Mouse (Mus musculus) limb, embryonic 13.5 days (tissue): ENCODE results near the gene Taf1c. TPM values are rescaled to one million over a fixed set of nuclear protein-coding genes. Genes with fewer than 3 reads are reported as not detected.
A peak's percentile ranks its signal among the peaks of the same experiment; 100 is the strongest.

Source experiments
- ATAC-seq: fragments of 200-750 bp; cut with Nextera tagmentation; 2 replicates; pipeline ENCODE4 v1.8.0; 2017; ENCODE audit warnings: low read depth, moderate number of reproducible peaks, moderate TSS enrichment; ENCODE audit not compliant: low FRiP score
- H3K27ac ChIP-seq: fragments of 300-500 bp; sonication (generic); 2 replicates; pipeline ENCODE4 v1.5.1; 2015; ENCODE audit warnings: inconsistent platforms, mild to moderate bottlenecking, moderate library complexity
- H3K27me3 ChIP-seq: fragments of 300-500 bp; sonication (generic); 2 replicates; pipeline ENCODE4 v1.6.1; 2015; ENCODE audit warnings: mild to moderate bottlenecking, inconsistent platforms
- H3K36me3 ChIP-seq: fragments of 300-500 bp; sonication (generic); 2 replicates; pipeline ENCODE4 v1.6.1; 2015; ENCODE audit warnings: inconsistent platforms, mild to moderate bottlenecking, moderate library complexity
- H3K4me1 ChIP-seq: fragments of 300-500 bp; sonication (generic); 2 replicates; pipeline ENCODE4 v1.6.1; 2015; ENCODE audit warnings: inconsistent platforms
- H3K4me2 ChIP-seq: fragments of 300-500 bp; sonication (generic); replicated peaks from 2 replicates; pipeline ENCODE4 v1.6.1; 2015; ENCODE audit warnings: inconsistent platforms, mild to moderate bottlenecking, moderate library complexity
- H3K4me3 ChIP-seq: fragments of 300-500 bp; sonication (generic); 2 replicates; pipeline ENCODE4 v1.5.1; 2015; ENCODE audit warnings: moderate library complexity, mild to moderate bottlenecking, inconsistent platforms
- H3K9ac ChIP-seq: fragments of 300-500 bp; sonication (generic); 2 replicates; pipeline ENCODE4 v1.6.1; 2015; ENCODE audit warnings: mild to moderate bottlenecking, inconsistent platforms
- H3K9me3 ChIP-seq: fragments of 300-500 bp; sonication (generic); 2 replicates; pipeline ENCODE4 v1.6.1; 2016; ENCODE audit warnings: inconsistent platforms
- WGBS: fragments of 180-500 bp; shearing (Covaris S2); methylation state at CpG from one replicate; pipeline ENCODE4 v1.1.7; 2015; 5-methylcytosine and 5-hydroxymethylcytosine counted together
- polyA plus RNA-seq: library from polyadenylated mRNA; unstranded; fragments of >200 nt; fragmentation: Nextera tagmentation; extraction: Ambion mirVana; gene quantifications from 2 replicates; pipeline ENCODE4 v1.2.1, GENCODE M21; 2015

Gene Taf1c
- polyA plus RNA-seq, 1 experiment from 2014 or later, result 13.8 TPM

GRCm38 (mm10) chr8:119622555-119622954 is 17.5 kb upstream of the Taf1c start:
- 39% methylated on average over 4 of the region's 4 CpGs for WGBS
- Histone ChIP-seq H3K4me1 (peaks cover under 1% of the 10 kb centered on the region; the same call in 1 of the 2 replicates), H3K4me2 (no peak overlapping the region), H3K9me3 (no peaks in the 10 kb centered on the region), H3K36me3 (no peaks in the 10 kb centered on the region), H3K27me3 (no peaks in the 10 kb centered on the region), H3K9ac (no peak overlapping the region), H3K4me3 (no peak overlapping the region), H3K27ac (no peak overlapping the region)
- no peak for ATAC-seq

DNA sequence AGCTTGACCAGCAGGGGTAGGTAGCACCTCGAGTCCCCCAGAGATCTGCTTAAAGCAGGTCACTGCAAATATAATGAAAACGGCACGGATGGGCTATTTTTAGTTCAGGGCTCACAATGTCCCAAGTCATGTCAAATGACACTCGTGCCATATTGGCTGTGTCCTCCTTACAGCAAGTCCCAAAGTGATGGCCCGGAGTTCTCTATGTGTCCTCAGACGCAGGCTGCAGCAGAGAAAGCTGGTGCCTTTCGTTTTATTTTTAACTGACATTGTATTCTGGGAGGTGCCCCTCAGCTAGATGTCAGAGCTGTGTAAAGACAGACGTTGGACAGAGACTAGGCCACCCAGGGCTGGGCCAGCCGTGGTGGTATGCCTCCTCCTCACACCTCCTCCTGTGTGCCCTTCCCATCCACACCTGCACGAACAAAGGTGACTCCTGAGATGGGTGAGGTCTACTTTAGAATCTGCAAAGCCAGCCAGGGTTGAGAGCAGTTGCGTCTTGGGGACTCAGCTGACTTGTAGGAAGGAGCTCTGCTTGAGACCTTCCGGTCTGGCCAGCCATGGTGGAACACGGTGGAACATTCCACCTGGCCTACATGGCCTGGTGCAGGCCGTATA is 15.9 kb upstream of the Taf1c start:
- H3K4me1 ChIP-seq, result no peaks in the 10 kb centered on the region
- no peak overlapping the region for H3K4me3 ChIP-seq
- no peaks in the 10 kb centered on the region for H3K36me3 ChIP-seq
- H3K27ac ChIP-seq, result no peak overlapping the region
- no peaks in the 10 kb centered on the region for H3K9me3 ChIP-seq
- ATAC-seq, result no peak
- no peak overlapping the region for H3K9ac ChIP-seq
- H3K4me2 ChIP-seq, result no peak overlapping the region
- whole genome bisulfite sequencing, result 86% methylated on average over 14 of the region's 14 CpGs
- no peaks in the 10 kb centered on the region for H3K27me3 ChIP-seq

- H3K36me3 ChIP-seq, result no peaks in the 10 kb centered on the region
- no peaks in the 10 kb centered on the region for H3K4me1 ChIP-seq
- no peak overlapping the region for H3K27ac ChIP-seq
- H3K9me3 ChIP-seq, result no peaks in the 10 kb centered on the region
- H3K4me2 ChIP-seq, result no peak overlapping the region
- no peak overlapping the region for H3K9ac ChIP-seq
- 64% methylated on average over 6 of the region's 6 CpGs for WGBS
- no peak overlapping the region for H3K4me3 ChIP-seq
- no peak for ATAC-seq
- H3K27me3 ChIP-seq, result no peaks in the 10 kb centered on the region
These were observed 15.3 kb upstream of the Taf1c start for GRCm38 (mm10) chr8:119620116-119620840.

DNA sequence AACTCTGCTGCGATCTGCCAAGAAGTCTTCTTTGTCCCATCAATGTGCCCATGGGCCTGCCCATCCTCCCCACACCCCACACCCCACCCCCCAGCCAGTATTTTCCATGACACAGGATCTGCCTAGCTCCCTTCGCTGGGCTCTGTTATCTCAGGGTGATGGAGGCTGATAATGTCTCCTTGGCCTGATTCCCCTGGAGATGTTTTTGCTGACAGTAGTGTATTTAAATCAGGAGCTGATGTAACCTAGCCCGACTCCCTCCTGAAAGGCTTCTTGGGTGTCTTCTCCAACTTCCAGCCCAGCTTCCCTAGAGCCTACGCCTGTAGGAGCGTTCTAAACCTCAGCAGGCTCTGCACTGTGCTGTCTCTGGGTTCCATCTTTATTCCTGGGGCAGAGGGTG is 13.9 kb upstream of the Taf1c start:
- Histone ChIP-seq H3K9ac (no peak overlapping the region), H3K4me3 (no peak overlapping the region), H3K9me3 (no peaks in the 10 kb centered on the region), H3K36me3 (no peaks in the 10 kb centered on the region), H3K4me2 (no peak overlapping the region), H3K27me3 (no peaks in the 10 kb centered on the region), H3K27ac (no peak overlapping the region), H3K4me1 (no peaks in the 10 kb centered on the region)
- ATAC-seq, result no peak
- 75% methylated on average over 5 of the region's 5 CpGs for WGBS

DNA sequence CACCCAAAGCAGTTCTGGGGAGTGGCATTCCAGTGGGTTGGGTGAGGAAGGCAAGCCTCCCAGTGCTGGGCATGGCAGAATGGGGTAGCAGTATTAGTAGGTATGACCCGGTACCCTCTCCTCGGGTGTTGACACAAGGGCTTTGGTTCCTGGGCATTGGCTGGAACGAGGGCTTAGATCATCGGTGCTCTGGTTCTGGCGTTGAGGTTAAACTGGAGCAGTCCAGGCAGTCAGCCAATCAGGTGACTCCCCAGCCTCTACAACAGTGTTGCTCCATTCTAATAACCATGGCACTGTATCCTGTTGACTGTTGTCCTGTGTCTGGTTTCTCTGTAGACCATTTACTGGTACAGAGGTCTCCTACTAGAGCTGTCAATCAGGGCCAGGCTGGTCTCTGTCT is 12.6 kb upstream of the Taf1c start:
- Histone ChIP-seq H3K9ac (no peak overlapping the region), H3K9me3 (no peaks in the 10 kb centered on the region), H3K27ac (no peak overlapping the region), H3K4me3 (no peak overlapping the region), H3K4me1 (no peaks in the 10 kb centered on the region), H3K4me2 (no peak overlapping the region), H3K36me3 (no peaks in the 10 kb centered on the region), H3K27me3 (no peaks in the 10 kb centered on the region)
- 88% methylated on average over 5 of the region's 5 CpGs for WGBS
- ATAC-seq, result no peak

DNA sequence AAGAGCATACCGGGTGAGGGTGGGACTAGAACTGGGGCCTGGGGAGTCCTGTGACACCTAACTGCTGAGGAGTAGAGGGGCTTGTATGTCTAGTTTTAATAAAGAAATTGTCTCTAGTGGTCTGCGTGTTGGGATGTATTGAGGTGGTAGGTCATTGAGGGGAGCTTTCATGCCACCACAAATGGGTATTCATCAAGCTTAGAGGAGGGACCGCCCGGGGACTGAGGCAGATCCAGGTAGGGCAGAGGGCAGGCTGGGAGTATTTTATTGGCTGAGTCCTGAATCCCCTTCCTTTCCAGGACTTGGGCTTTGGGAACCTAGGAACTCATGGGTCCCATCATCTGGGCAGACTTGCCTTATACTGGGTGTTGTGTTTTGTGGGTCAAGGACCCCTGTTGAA is 11.8 kb upstream of the Taf1c start:
- Histone ChIP-seq H3K27ac (no peak overlapping the region), H3K36me3 (no peaks in the 10 kb centered on the region), H3K9me3 (no peaks in the 10 kb centered on the region), H3K4me1 (no peaks in the 10 kb centered on the region), H3K9ac (no peak overlapping the region), H3K27me3 (no peaks in the 10 kb centered on the region), H3K4me3 (no peak overlapping the region), H3K4me2 (no peak overlapping the region)
- WGBS, result 91% methylated on average over 4 of the region's 4 CpGs
- no peak for ATAC-seq

DNA sequence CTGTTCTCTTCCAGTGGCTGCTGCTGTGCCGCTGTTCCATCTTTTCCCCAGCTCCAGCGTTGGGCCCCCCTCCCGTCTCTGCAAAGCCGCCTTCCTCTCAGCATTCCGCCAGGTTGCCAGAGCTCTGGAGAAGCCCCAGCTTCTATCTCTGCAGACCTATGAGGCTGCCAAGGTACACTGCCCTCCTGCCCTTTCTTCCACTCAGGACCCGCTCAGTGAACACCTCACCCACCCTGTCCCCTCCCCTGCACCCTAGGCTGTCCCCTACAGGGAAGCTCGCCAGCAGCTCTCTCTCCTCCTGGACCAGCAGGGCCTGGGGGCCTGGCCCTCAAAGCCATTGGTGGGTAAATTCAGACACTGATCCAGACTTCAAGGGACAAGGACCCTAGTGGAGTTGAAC is 11.3 kb upstream of the Taf1c start:
- no peaks in the 10 kb centered on the region for H3K36me3 ChIP-seq
- no peaks in the 10 kb centered on the region for H3K9me3 ChIP-seq
- WGBS, result 73% methylated on average over 7 of the region's 7 CpGs
- no peaks in the 10 kb centered on the region for H3K4me1 ChIP-seq
- H3K9ac ChIP-seq, result no peak overlapping the region
- no peaks in the 10 kb centered on the region for H3K27me3 ChIP-seq
- no peak overlapping the region for H3K27ac ChIP-seq
- no peak overlapping the region for H3K4me2 ChIP-seq
- H3K4me3 ChIP-seq, result no peak overlapping the region
- ATAC-seq, result no peak

DNA sequence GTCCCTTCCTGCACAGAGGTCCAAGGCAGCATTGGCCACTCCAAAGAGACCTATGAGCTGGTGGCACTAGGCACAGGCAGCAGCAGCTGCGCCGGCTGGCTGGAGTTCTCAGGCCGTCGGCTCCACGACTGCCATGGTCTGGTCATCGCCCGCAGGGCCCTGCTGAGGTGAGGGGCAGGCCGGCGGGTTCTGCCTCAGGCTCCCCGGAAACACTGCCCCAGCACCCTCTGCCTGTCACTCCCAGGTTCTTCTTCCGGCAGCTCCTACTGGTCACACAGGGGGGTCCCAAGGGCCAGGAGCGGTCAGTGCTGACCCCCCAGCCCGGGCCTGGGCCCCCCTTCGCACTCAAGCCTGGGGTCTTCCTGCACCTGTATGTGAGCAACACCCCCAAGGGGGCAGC is 10.1 kb upstream of the Taf1c start:
- Histone ChIP-seq H3K9me3 (no peaks in the 10 kb centered on the region), H3K4me1 (no peaks in the 10 kb centered on the region), H3K27ac (no peak overlapping the region), H3K4me3 (no peak overlapping the region), H3K27me3 (no peaks in the 10 kb centered on the region), H3K9ac (no peak overlapping the region), H3K36me3 (no peaks in the 10 kb centered on the region), H3K4me2 (no peak overlapping the region)
- WGBS, result 66% methylated on average over 14 of the region's 14 CpGs
- no peak for ATAC-seq

DNA sequence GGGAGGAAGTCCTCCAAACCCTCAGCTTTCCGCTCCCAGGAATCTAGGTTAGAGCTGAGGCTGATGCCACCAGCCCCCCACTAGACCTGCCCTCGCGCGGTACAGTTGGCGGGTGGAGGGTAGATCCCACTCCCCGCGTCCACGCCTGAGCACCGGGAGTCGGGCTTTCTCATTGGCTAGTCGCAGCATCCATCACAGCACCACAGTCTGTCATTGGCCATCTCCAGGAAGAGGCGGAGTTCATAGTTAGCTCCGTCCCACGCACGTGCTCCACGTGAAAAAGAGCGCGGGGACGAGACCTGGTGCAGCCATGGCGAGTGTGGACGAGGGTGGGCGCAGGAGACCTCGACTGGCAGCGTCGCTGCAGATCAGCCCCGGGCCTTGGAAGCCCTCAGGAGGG is 7.4 kb upstream of the Taf1c start, which contains the start of gene Adad2:
TSS of gene Adad2 (plus strand) at position 277 of the 400 bp plus-strand sequence.
- H3K9me3 ChIP-seq, result 0 out of 2 replicates have a peak, but pooled peaks cover 4% of the 10 kb centered on the region
- H3K9ac ChIP-seq, result no peak within 1 kb of the TSS
- H3K27ac ChIP-seq, result no peak within 1 kb of the TSS
- 82% methylated on average over 26 of the region's 26 CpGs for WGBS
- no peak for ATAC-seq
- no peak within 1 kb of the TSS for H3K4me2 ChIP-seq
- H3K4me1 ChIP-seq, result no peaks in the 10 kb centered on the region
- H3K4me3 ChIP-seq, result no peak within 1 kb of the TSS
- no peaks in the 10 kb centered on the region for H3K36me3 ChIP-seq
- H3K27me3 ChIP-seq, result no peaks in the 10 kb centered on the region

GRCm38 (mm10) chr8:119606224-119606623 is 1.2 kb upstream of the Taf1c start:
- Histone ChIP-seq H3K4me1 (peaks cover 11% of the 10 kb centered on the region), H3K27me3 (no peaks in the 10 kb centered on the region), H3K4me2 (no peak overlapping the region), H3K9me3 (0 out of 2 replicates have a peak, but pooled peaks cover 4% of the 10 kb centered on the region), H3K36me3 (peaks cover 17% of the 10 kb centered on the region), H3K9ac (no peak overlapping the region), H3K4me3 (no peak overlapping the region), H3K27ac (no peak overlapping the region)
- WGBS, result 79% methylated on average over 2 of the region's 2 CpGs
- ATAC-seq, result no peak

DNA sequence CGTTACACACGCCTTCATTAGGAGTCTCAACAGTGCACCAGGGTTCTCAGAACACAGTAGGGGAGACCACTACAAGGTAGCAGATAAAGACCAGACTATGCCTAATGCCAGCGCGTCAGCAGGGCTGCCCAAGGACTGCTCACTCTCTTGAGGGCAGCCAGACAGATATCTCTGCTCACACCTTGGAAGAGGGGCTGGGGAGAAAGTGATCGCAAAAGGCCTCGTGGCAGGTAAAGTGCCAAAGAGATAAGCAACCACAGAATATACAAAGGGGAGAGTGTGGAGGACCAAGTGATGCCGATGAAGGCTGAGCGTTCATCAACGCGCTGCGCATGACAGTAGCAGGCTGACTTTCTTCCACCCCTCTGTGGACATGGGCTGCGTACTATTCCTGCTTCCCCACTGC is 621 bp downstream of the Taf1c start:
- ATAC-seq, result no peak
- no peak overlapping the region for H3K27ac ChIP-seq
- peak overlapping the region; percentile 92 for H3K4me2 ChIP-seq
- H3K4me1 ChIP-seq, result peaks cover 11% of the 10 kb centered on the region
- 40% methylated on average over 12 of the region's 12 CpGs for WGBS
- H3K36me3 ChIP-seq, result peaks cover 35% of the 10 kb centered on the region
- no peaks in the 10 kb centered on the region for H3K27me3 ChIP-seq
- 0 out of 2 replicates have a peak, but pooled peaks cover 4% of the 10 kb centered on the region for H3K9me3 ChIP-seq
- peak overlapping the region; percentile 87 for H3K9ac ChIP-seq
- H3K4me3 ChIP-seq, result peak overlapping the region; percentile 78

GRCm38 (mm10) chr8:119603771-119604170 is 1.3 kb downstream of the Taf1c start:
- 89% methylated on average over 4 of the region's 4 CpGs for whole genome bisulfite sequencing
- Histone ChIP-seq H3K9me3 (no peaks in the 10 kb centered on the region), H3K4me2 (peak overlapping the region; percentile 92), H3K4me3 (peak overlapping the region; percentile 78), H3K9ac (peak overlapping the region; percentile 87), H3K36me3 (peaks cover 41% of the 10 kb centered on the region), H3K27ac (no peak overlapping the region), H3K4me1 (peaks cover 11% of the 10 kb centered on the region), H3K27me3 (no peaks in the 10 kb centered on the region)
- no peak for ATAC-seq
